Mouse (Mus musculus) C2C12 (cell line): ENCODE measurements around the gene Gm5767.
A peak's percentile ranks its signal among the peaks of the same experiment; 100 is the strongest.

Source experiments
- CEBPB ChIP-seq: IDR thresholded peaks from one replicate; pipeline ENCODE4 v1.6.1; 2011; ENCODE audit warnings: low read depth, mild to moderate bottlenecking, control low read depth, moderate library complexity
- CTCF ChIP-seq: IDR thresholded peaks from one replicate; pipeline ENCODE4 v1.5.1; 2011; ENCODE audit not compliant: control insufficient read depth, insufficient read depth, insufficient read length
- FOSL1 ChIP-seq: IDR thresholded peaks from one replicate; pipeline ENCODE4 v1.8.0; 2011; ENCODE audit warnings: mild to moderate bottlenecking, low read length; ENCODE audit not compliant: poor library complexity, insufficient read depth, severe bottlenecking
- MAX ChIP-seq: IDR thresholded peaks from one replicate; pipeline ENCODE4 v1.6.1; 2011; ENCODE audit warnings: mild to moderate bottlenecking, control low read depth
- MYOG ChIP-seq: IDR thresholded peaks from one replicate; pipeline ENCODE4 v1.6.1; 2011; ENCODE audit not compliant: control insufficient read depth, insufficient read length; ENCODE audit errors: extremely low read depth
- USF1 ChIP-seq: IDR thresholded peaks from one replicate; pipeline ENCODE4 v1.6.1; 2011; ENCODE audit warnings: low read depth, mild to moderate bottlenecking, control low read depth, moderate library complexity

DNA sequence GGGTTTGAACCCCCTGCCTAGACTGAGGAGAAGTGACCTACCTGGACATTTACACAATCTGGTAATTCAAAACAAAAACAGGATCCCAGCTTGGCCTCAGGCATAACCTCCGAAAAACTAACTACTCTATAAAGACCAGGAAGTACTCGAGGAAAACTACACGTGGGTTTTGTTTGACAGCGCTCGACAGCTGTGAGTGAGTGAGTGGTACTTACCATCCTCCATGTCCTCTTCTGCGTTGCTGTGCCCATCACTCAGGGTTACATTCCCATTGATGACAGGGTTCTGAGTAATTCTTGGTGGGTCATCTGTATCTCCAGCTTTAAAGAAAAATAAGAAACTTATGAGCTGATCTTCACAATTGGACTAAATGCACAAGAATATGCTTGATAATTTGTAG is 35.7 kb downstream of the Gm5767 start:
- TF ChIP-seq MAX (peak; percentile 61), CTCF (no peak), USF1 (no peak), MYOG (no peak), CEBPB (no peak), FOSL1 (peak; percentile 11)
